Mouse (Mus musculus): ENCODE results near the gene Arhgap21.

The Arhgap21 gene

GRCm38 (mm10) chr2:20966176-20967100, 2.2 kb downstream of the Arhgap21 start:
- DNase-seq (ENCODE audit: low read depth, low spot score), result no peak

- no peak for DNase-seq (ENCODE audit: low read depth, low spot score)
These were observed 3.3 kb downstream of the Arhgap21 start for GRCm38 (mm10) chr2:20965361-20965760.

- DNase-seq (ENCODE audit: low read depth, low spot score), result no peak
These were observed 4.2 kb downstream of the Arhgap21 start for GRCm38 (mm10) chr2:20964461-20964860.

- no peak for DNase-seq (ENCODE audit: low read depth, low spot score)
These were observed 5.4 kb downstream of the Arhgap21 start for GRCm38 (mm10) chr2:20963226-20963805.

GRCm38 (mm10) chr2:20962284-20962683, 6.4 kb downstream of the Arhgap21 start:
- no peak for DNase-seq (ENCODE audit: low read depth, low spot score)

GRCm38 (mm10) chr2:20961825-20962224, 6.9 kb downstream of the Arhgap21 start:
- DNase-seq (ENCODE audit: low read depth, low spot score), result no peak

- no peak for DNase-seq (ENCODE audit: low read depth, low spot score)
These were observed 7.4 kb downstream of the Arhgap21 start for GRCm38 (mm10) chr2:20961295-20961694.

- DNase-seq (ENCODE audit: low read depth, low spot score), result no peak
These were observed 8.0 kb downstream of the Arhgap21 start for GRCm38 (mm10) chr2:20960668-20961035.

- no peak for DNase-seq (ENCODE audit: low read depth, low spot score)
These were observed 8.6 kb downstream of the Arhgap21 start for GRCm38 (mm10) chr2:20959906-20960667.

GRCm38 (mm10) chr2:20959045-20959444, 9.6 kb downstream of the Arhgap21 start:
- no peak for DNase-seq (ENCODE audit: low read depth, low spot score)

GRCm38 (mm10) chr2:20957995-20958394, 10.7 kb downstream of the Arhgap21 start:
- no peak for DNase-seq (ENCODE audit: low read depth, low spot score)

GRCm38 (mm10) chr2:20956716-20957115, 12.0 kb downstream of the Arhgap21 start:
- DNase-seq (ENCODE audit: low read depth, low spot score), result no peak

- no peak for DNase-seq (ENCODE audit: low read depth, low spot score)
These were observed 12.7 kb downstream of the Arhgap21 start for GRCm38 (mm10) chr2:20955996-20956395.

- DNase-seq (ENCODE audit: low read depth, low spot score), result no peak
These were observed 13.3 kb downstream of the Arhgap21 start for GRCm38 (mm10) chr2:20955376-20955775.

GRCm38 (mm10) chr2:20952716-20953115, 16.0 kb downstream of the Arhgap21 start:
- no peak for DNase-seq (ENCODE audit: low read depth, low spot score)

GRCm38 (mm10) chr2:20949168-20949567, 19.5 kb downstream of the Arhgap21 start:
- DNase-seq (ENCODE audit: low read depth, low spot score), result no peak

GRCm38 (mm10) chr2:20947036-20947435, 21.6 kb downstream of the Arhgap21 start:
- DNase-seq (ENCODE audit: low read depth, low spot score), result no peak

GRCm38 (mm10) chr2:20945596-20945995, 23.1 kb downstream of the Arhgap21 start:
- no peak for DNase-seq (ENCODE audit: low read depth, low spot score)

- no peak for DNase-seq (ENCODE audit: low read depth, low spot score)
These were observed 24.8 kb downstream of the Arhgap21 start for GRCm38 (mm10) chr2:20943730-20944454.

- DNase-seq (ENCODE audit: low read depth, low spot score), result peak; percentile 29
These were observed 25.5 kb downstream of the Arhgap21 start for GRCm38 (mm10) chr2:20943222-20943621.

GRCm38 (mm10) chr2:20942434-20943198, 26.1 kb downstream of the Arhgap21 start:
- DNase-seq (ENCODE audit: low read depth, low spot score), result peak; percentile 24

All from skeletal muscle tissue, adult 2 months (tissue).